ENCODE assay signal across 15 mouse cellular contexts in genomic region chr5:136167296-136167695, GRCm38 (mm10).
"Had no signal": no experiment of that assay in that cellular context is flagged by ENCODE, and none has a peak within 500 bp of the region (broad histone marks: within the 10 kb centered on the region; RNA-seq: fewer than 3 reads in every experiment).

No protein-coding gene starts in this region.

- H3K4me3 ChIP-seq: liver, embryonic 13.5 days; liver, embryonic 15.5 days; megakaryocyte, embryonic 14.5 days; midbrain, embryonic 12.5 days; neural tube, embryonic 12.5 days had no signal

- DNase-seq: liver; liver, embryonic 13.5 days; liver, postnatal 0 days; lung, embryonic 14.5 days; midbrain, embryonic 14.5 days; right cerebral cortex, postnatal 14 days; spleen, adult 18-20 months; thymus, adult 18-20 months; thymus, postnatal 14 days; thymus, postnatal 36 days had no signal

- H3K27ac ChIP-seq: liver, embryonic 13.5 days; liver, embryonic 15.5 days; macrophage; midbrain, embryonic 12.5 days; neural tube, embryonic 12.5 days had no signal

- H3K27me3 ChIP-seq: liver, embryonic 13.5 days; liver, embryonic 15.5 days; megakaryocyte, embryonic 14.5 days; neural tube, embryonic 12.5 days had no signal
